Comparison of ENCODE assay signal across 19 mouse cellular contexts in genomic region chr17:8278356-8278755, GRCm38 (mm10). TPM values are rescaled to one million over a fixed set of nuclear protein-coding genes. Genes with fewer than 3 reads are reported as not detected.
"Had no signal": no experiment of that assay in that cellular context is flagged by ENCODE, and none has a peak within 500 bp of the region (broad histone marks: within the 10 kb centered on the region; RNA-seq: fewer than 3 reads in every experiment).

No protein-coding gene starts in this region.

- H3K27me3 ChIP-seq: lung, embryonic 15.5 days; midbrain, embryonic 15.5 days; stomach, embryonic 15.5 days had no signal

- ATAC-seq: lung, postnatal 0 days; midbrain, embryonic 13.5 days; midbrain, embryonic 15.5 days had no signal

- H3K4me2 ChIP-seq: lung, embryonic 15.5 days; midbrain, embryonic 11.5 days; midbrain, embryonic 13.5 days; midbrain, embryonic 15.5 days; neural tube, embryonic 12.5 days; stomach, embryonic 15.5 days had no signal

- H3K4me1 ChIP-seq: neural tube, embryonic 12.5 days had no signal

- H3K36me3 ChIP-seq: lung, embryonic 15.5 days; midbrain, embryonic 13.5 days; midbrain, embryonic 15.5 days; neural tube, embryonic 12.5 days; stomach, embryonic 15.5 days had no signal

- H3K9ac ChIP-seq: lung, embryonic 15.5 days; midbrain, embryonic 13.5 days; midbrain, embryonic 15.5 days; neural tube, embryonic 12.5 days; stomach, embryonic 15.5 days had no signal

- DNase-seq: lung, adult 2 months; lung, postnatal 14 days; lung, postnatal 36 days; right cerebral cortex, postnatal 14 days; thymus, adult 2 months; thymus, postnatal 25 days; thymus, postnatal 4 days had no signal

- H3K27ac ChIP-seq: lung, embryonic 15.5 days; macrophage; midbrain, embryonic 13.5 days; midbrain, embryonic 15.5 days; neural tube, embryonic 12.5 days; stomach, embryonic 15.5 days; stomach, postnatal 0 days had no signal

- H3K9me3 ChIP-seq: lung, embryonic 15.5 days; midbrain, embryonic 13.5 days; midbrain, embryonic 15.5 days; neural tube, embryonic 12.5 days; stomach, embryonic 15.5 days had no signal

- H3K4me3 ChIP-seq: lung, embryonic 15.5 days; megakaryocyte, embryonic 14.5 days; midbrain, embryonic 13.5 days; midbrain, embryonic 15.5 days; neural tube, embryonic 12.5 days; stomach, embryonic 15.5 days had no signal

RNA-seq across cellular contexts. Expression of gene Ccr6, which starts 42.5 kb away (rescaled TPM):
- polyA plus RNA-seq: lung, embryonic 15.5 days; macrophage; midbrain, embryonic 13.5 days; midbrain, embryonic 15.5 days; midbrain, postnatal 0 days; neural tube, embryonic 12.5 days; neural tube, embryonic 14.5 days had no signal
